Mouse (Mus musculus) right cerebral cortex, postnatal 36 days (tissue): Measurements from ENCODE around the gene Rusc2.

Experiments used
- DNase-seq, 2 experiments: peaks; one replicate each; pipeline ENCODE4 v3.0.0; 2022; ENCODE audit warnings: low spot score in 2 of 2, mixed read lengths in 1 of 2

Gene Rusc2

GRCm38 (mm10) chr4:43384083-43384460, 2.3 kb downstream of the Rusc2 start:
- DNase-seq: no peak

GRCm38 (mm10) chr4:43384541-43384940, 2.8 kb downstream of the Rusc2 start:
- DNase-seq: no peak

- DNase-seq: no peak
These were observed 5.2 kb downstream of the Rusc2 start for GRCm38 (mm10) chr4:43386932-43387331.

GRCm38 (mm10) chr4:43389390-43389789, 7.6 kb downstream of the Rusc2 start:
- no peak for DNase-seq

GRCm38 (mm10) chr4:43389845-43390440, 8.2 kb downstream of the Rusc2 start:
- DNase-seq: no peak

GRCm38 (mm10) chr4:43391521-43392050, 9.8 kb downstream of the Rusc2 start:
- DNase-seq: no peak

- DNase-seq: no peak
These were observed 12.6 kb downstream of the Rusc2 start for GRCm38 (mm10) chr4:43394345-43394891.

GRCm38 (mm10) chr4:43395147-43395546, 13.4 kb downstream of the Rusc2 start:
- no peak for DNase-seq

- no peak for DNase-seq
These were observed 14.1 kb downstream of the Rusc2 start for GRCm38 (mm10) chr4:43395836-43396235.

GRCm38 (mm10) chr4:43396381-43396780, 14.6 kb downstream of the Rusc2 start:
- DNase-seq: no peak

GRCm38 (mm10) chr4:43398014-43398413, 16.2 kb downstream of the Rusc2 start:
- DNase-seq: no peak

- no peak for DNase-seq
These were observed 17.1 kb downstream of the Rusc2 start for GRCm38 (mm10) chr4:43398829-43399331.

- DNase-seq: no peak
These were observed 17.8 kb downstream of the Rusc2 start for GRCm38 (mm10) chr4:43399391-43400131.

- no peak for DNase-seq
These were observed 19.2 kb downstream of the Rusc2 start for GRCm38 (mm10) chr4:43400976-43401375.

GRCm38 (mm10) chr4:43401486-43401885, 19.7 kb downstream of the Rusc2 start:
- no peak for DNase-seq

- DNase-seq: no peak
These were observed 20.4 kb downstream of the Rusc2 start for GRCm38 (mm10) chr4:43402212-43402611.

- no peak for DNase-seq
These were observed 22.9 kb downstream of the Rusc2 start for GRCm38 (mm10) chr4:43404697-43405096.

GRCm38 (mm10) chr4:43406162-43406971, 24.6 kb downstream of the Rusc2 start:
- peak; percentile 67 to 71 for DNase-seq

GRCm38 (mm10) chr4:43407071-43407920, 25.5 kb downstream of the Rusc2 start:
- DNase-seq: no peak

GRCm38 (mm10) chr4:43414761-43415160, 33.0 kb downstream of the Rusc2 start:
- DNase-seq: no peak
